Mouse (Mus musculus) lung, embryonic 15.5 days (tissue): Measurements from ENCODE around the gene Acrbp. TPM values are rescaled to one million over a fixed set of nuclear protein-coding genes. Genes with fewer than 3 reads are reported as not detected.

ENCODE experiments used
- ATAC-seq: fragments of 200-750 bp; cut with Nextera tagmentation; 2 replicates; pipeline ENCODE4 v1.8.0; 2017; ENCODE audit warnings: moderate number of reproducible peaks, borderline replicate concordance; ENCODE audit not compliant: low FRiP score, low TSS enrichment; ENCODE audit errors: extremely low read depth
- H3K27ac ChIP-seq: fragments of 300-500 bp; sonication (generic); 2 replicates; pipeline ENCODE4 v1.5.1; 2015; ENCODE audit warnings: moderate library complexity, mild to moderate bottlenecking, inconsistent platforms
- H3K27me3 ChIP-seq: fragments of 300-500 bp; sonication (generic); 2 replicates; pipeline ENCODE4 v1.6.1; 2015; ENCODE audit warnings: inconsistent platforms
- H3K36me3 ChIP-seq: fragments of 300-500 bp; sonication (generic); 2 replicates; pipeline ENCODE4 v1.6.1; 2015; ENCODE audit warnings: inconsistent platforms
- H3K4me1 ChIP-seq: fragments of 300-500 bp; sonication (generic); 2 replicates; pipeline ENCODE4 v1.6.1; 2015; ENCODE audit warnings: inconsistent platforms
- H3K4me2 ChIP-seq: fragments of 300-500 bp; sonication (generic); 2 replicates; pipeline ENCODE4 v1.6.1; 2015; ENCODE audit warnings: inconsistent platforms, mild to moderate bottlenecking, moderate library complexity
- H3K4me3 ChIP-seq: fragments of 300-500 bp; sonication (generic); 2 replicates; pipeline ENCODE4 v1.5.1; 2015; ENCODE audit warnings: mild to moderate bottlenecking, inconsistent platforms
- H3K9ac ChIP-seq: fragments of 300-500 bp; sonication (generic); 2 replicates; pipeline ENCODE4 v1.6.1; 2015; ENCODE audit warnings: inconsistent platforms
- H3K9me3 ChIP-seq: fragments of 300-500 bp; sonication (generic); 2 replicates; pipeline ENCODE4 v1.6.1; 2016; ENCODE audit warnings: inconsistent platforms
- WGBS: fragments of 180-500 bp; shearing (Covaris S2); methylation state at CpG from one replicate; pipeline ENCODE4 v1.1.7; 2015; 5-methylcytosine and 5-hydroxymethylcytosine counted together
- polyA plus RNA-seq: library from polyadenylated mRNA; unstranded; fragments of >200 nt; fragmentation: Nextera tagmentation; extraction: Ambion mirVana; gene quantifications from 2 replicates; pipeline ENCODE4 v1.2.1, GENCODE M21; 2015

Gene Acrbp
- polyA plus RNA-seq, 1 experiment from 2014 or later, result 12.9 TPM

DNA sequence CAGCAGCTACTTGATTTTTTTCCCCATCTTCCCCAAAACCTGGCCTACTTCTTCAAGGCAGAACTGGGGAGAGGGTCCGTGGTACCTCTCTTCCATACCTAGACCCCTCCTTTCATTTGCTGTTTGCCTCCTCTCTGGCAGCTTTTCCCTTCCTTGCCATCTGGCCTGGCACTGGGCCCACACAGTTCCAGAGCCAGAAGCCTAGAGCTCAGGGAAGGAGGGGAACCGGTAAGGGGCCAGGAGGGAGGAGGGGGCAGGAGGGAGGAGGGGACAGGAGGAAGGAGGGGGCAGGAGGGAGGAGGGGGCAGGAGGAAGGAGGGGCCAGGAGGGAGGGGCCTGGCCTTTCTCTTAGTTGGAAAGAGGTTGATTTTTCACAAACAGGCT lies 22.4 kb downstream of the Acrbp start:
- peak; percentile 58; the same call in 1 of the 2 replicates for ATAC-seq
- Histone ChIP-seq H3K36me3 (no peaks in the 10 kb centered on the region), H3K4me3 (no peak overlapping the region), H3K4me2 (no peak overlapping the region), H3K27ac (peak overlapping the region; percentile 34; the same call in 1 of the 2 replicates), H3K9ac (no peak overlapping the region), H3K4me1 (peaks cover 8% of the 10 kb centered on the region; the same call in 1 of the 2 replicates), H3K9me3 (no peaks in the 10 kb centered on the region), H3K27me3 (peaks cover 3% of the 10 kb centered on the region; the same call in 1 of the 2 replicates)
- WGBS, result 17% methylated on average over 2 of the region's 2 CpGs

DNA sequence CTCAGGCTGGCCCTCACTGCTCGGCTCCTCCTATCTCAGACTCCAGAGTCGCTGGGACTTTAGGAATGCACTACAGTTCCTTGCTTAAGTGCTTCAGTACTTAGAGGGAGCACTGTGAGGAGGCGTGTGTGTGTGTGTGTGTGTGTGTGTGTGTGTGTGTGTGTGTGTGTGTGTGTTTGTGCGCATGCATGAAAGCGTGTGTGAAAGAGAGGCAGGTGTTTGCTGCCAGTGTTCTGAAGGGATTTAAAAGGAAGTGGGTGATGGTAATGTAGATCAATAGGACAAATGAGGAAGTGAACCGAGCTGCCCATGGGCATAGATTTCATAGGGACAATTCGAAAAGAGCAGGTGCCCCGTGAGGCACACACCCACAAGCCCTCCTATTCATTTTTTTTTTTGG lies 24.3 kb downstream of the Acrbp start:
- no peak overlapping the region for H3K9ac ChIP-seq
- WGBS, result 69% methylated on average over 7 of the region's 8 CpGs
- H3K36me3 ChIP-seq, result no peaks in the 10 kb centered on the region
- no peaks in the 10 kb centered on the region for H3K9me3 ChIP-seq
- no peak overlapping the region for H3K4me2 ChIP-seq
- no peak for ATAC-seq
- peaks cover 8% of the 10 kb centered on the region; the same call in 1 of the 2 replicates for H3K4me1 ChIP-seq
- H3K4me3 ChIP-seq, result no peak overlapping the region
- no peak overlapping the region for H3K27ac ChIP-seq
- peaks cover 3% of the 10 kb centered on the region; the same call in 1 of the 2 replicates for H3K27me3 ChIP-seq

DNA sequence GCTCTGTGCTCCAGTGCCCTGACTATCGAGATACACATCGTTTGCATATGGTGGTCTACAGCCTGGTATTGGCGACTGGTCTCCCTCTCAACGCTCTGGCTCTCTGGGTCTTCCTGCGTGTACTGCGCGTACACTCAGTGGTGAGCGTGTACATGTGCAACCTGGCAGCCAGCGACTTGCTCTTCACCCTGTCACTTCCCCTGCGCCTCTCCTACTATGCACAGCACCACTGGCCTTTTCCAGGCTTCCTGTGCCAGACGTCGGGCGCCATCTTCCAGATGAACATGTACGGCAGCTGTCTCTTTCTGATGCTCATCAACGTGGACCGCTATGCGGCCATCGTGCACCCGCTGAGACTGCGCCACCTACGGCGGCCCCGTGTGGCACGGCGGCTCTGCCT lies 31.9 kb downstream of the Acrbp start:
- peaks cover 8% of the 10 kb centered on the region; the same call in 1 of the 2 replicates for H3K4me1 ChIP-seq
- H3K9me3 ChIP-seq, result no peaks in the 10 kb centered on the region
- no peak; the same call in 1 of the 2 replicates for ATAC-seq
- WGBS, result 23% methylated on average over 25 of the region's 25 CpGs
- no peaks in the 10 kb centered on the region for H3K36me3 ChIP-seq
- H3K27me3 ChIP-seq, result no peaks in the 10 kb centered on the region
- peak overlapping the region; percentile 66 for H3K4me2 ChIP-seq
- peak overlapping the region; percentile 37 for H3K9ac ChIP-seq
- peak overlapping the region; percentile 39; the same call in 1 of the 2 replicates for H3K27ac ChIP-seq
- peak overlapping the region; percentile 39 for H3K4me3 ChIP-seq

DNA sequence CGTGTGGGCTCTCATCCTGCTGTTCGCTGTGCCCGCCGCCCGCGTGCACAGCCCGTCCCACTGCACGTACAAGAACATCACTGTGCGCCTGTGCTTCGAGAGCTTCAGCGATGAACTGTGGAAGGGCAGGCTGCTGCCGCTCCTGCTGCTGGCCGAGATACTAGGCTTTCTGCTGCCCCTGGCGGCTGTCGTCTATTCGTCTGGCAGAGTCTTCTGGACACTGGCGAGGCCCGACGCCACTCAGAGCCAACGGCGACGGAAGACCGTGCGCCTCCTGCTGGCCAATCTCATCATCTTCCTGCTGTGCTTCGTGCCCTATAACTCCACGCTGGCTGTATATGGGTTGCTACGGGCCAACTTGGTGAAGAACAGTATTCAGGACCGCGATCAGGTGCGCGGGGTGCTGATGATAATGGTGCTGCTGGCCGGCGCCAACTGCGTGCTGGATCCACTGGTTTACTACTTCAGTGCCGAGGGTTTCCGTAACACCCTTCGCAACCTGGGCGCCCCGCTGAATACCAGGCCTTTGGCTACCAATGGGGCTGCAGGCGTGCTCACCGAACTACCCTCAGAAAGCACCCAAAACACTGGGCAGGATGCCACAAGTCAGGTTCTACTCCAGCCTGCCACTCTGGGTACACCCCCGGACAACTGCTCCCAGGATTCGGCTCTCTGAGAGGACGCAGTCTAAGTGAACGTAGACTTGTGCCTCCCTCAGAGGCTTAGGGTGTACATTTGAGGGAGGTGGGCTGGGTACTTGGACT lies 32.5 kb downstream of the Acrbp start:
- ATAC-seq, result peak; percentile 92
- Histone ChIP-seq H3K9me3 (no peaks in the 10 kb centered on the region), H3K4me2 (peak overlapping the region; percentile 66), H3K4me3 (peak overlapping the region; percentile 39), H3K36me3 (no peaks in the 10 kb centered on the region), H3K9ac (peak overlapping the region; percentile 37), H3K4me1 (peaks cover 8% of the 10 kb centered on the region; the same call in 1 of the 2 replicates), H3K27ac (peak overlapping the region; percentile 39; the same call in 1 of the 2 replicates), H3K27me3 (no peaks in the 10 kb centered on the region)
- 24% methylated on average over 45 of the region's 45 CpGs for WGBS

DNA sequence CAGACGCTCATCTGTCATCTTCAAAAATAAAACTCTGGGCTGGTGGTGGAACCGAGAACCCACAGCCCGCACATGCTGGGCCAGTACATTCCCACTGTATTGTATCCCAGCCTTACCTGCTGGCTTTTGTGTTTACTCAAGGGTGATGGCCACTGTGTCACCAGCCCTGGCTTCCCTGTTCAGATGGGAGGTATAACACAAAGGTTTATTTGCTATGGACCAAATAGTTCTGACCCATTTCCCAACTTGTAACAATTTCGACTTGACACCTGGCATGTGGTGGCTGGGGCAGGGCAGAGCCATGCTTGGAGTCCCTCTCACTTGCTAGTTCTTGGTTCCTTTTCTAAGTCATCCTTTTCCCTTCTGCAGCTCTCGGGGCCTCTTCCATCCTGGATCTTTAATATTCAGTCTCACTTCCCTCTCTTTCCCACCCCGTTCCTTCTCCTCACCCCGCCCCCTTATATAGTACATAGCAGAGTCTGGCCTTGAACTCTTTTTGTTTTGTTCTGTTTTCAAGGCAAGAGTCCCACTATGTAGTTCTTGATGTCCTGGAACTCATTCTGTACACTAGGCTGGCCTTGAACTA lies 33.4 kb downstream of the Acrbp start:
- Histone ChIP-seq H3K27me3 (no peaks in the 10 kb centered on the region), H3K9ac (no peak overlapping the region), H3K9me3 (no peaks in the 10 kb centered on the region), H3K36me3 (no peaks in the 10 kb centered on the region), H3K4me2 (no peak overlapping the region), H3K4me1 (peaks cover 12% of the 10 kb centered on the region; the same call in 1 of the 2 replicates), H3K4me3 (no peak overlapping the region), H3K27ac (no peak overlapping the region)
- no peak for ATAC-seq
- 81% methylated on average over 7 of the region's 7 CpGs for WGBS

DNA sequence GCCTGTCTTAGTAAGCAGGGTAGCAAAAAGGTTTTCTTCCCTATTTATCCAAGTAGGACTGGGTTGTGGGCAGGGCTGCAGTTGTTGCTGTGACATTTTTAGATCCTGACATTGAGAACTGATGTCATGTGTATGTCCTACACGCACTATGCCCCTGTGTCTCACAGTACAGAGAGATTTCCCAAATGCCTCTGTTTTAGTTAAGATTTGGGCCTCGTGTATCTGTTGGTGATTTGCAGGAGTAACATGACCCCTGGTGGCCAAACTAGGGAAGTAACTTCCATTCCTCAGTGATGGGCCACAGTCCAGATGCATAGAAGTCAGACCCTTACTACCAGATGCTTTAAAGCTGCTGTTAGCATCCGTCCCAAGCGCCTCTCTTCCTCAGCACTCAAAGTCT lies 34.9 kb downstream of the Acrbp start:
- no peak overlapping the region for H3K4me3 ChIP-seq
- H3K9me3 ChIP-seq, result no peaks in the 10 kb centered on the region
- WGBS, result 2% methylated on average over 4 of the region's 4 CpGs
- peaks cover 24% of the 10 kb centered on the region for H3K4me1 ChIP-seq
- H3K27ac ChIP-seq, result no peak overlapping the region
- peak overlapping the region; percentile 5; the same call in 1 of the 2 replicates for H3K9ac ChIP-seq
- H3K27me3 ChIP-seq, result no peaks in the 10 kb centered on the region
- H3K4me2 ChIP-seq, result no peak overlapping the region
- ATAC-seq, result no peak
- H3K36me3 ChIP-seq, result no peaks in the 10 kb centered on the region

DNA sequence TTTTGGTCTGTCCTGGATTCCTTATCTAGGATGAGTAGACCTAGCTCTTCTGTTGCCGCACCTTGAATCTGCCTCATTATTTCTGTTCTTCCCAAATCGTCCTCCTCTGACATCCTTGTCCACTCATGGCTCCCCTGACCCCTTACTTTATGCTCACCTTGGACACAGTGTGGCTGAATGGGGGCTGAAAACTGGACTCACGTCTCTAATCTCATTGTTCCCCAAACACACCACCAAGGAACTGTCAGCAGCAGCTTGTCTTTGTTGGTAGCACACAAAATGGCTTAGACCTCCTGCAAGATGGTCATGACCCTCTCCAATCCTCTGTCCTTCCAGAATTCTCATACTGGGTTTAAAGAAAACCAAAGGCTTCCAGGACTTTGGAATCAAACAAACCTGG lies 38.4 kb downstream of the Acrbp start:
- H3K4me3 ChIP-seq, result no peak overlapping the region
- no peak overlapping the region for H3K4me2 ChIP-seq
- ATAC-seq, result no peak
- WGBS, result 59% methylated on average over 3 of the region's 3 CpGs
- H3K9me3 ChIP-seq, result no peaks in the 10 kb centered on the region
- no peaks in the 10 kb centered on the region for H3K27me3 ChIP-seq
- H3K9ac ChIP-seq, result no peak overlapping the region
- H3K27ac ChIP-seq, result peak overlapping the region; percentile 97
- no peaks in the 10 kb centered on the region for H3K36me3 ChIP-seq
- peaks cover 40% of the 10 kb centered on the region for H3K4me1 ChIP-seq

DNA sequence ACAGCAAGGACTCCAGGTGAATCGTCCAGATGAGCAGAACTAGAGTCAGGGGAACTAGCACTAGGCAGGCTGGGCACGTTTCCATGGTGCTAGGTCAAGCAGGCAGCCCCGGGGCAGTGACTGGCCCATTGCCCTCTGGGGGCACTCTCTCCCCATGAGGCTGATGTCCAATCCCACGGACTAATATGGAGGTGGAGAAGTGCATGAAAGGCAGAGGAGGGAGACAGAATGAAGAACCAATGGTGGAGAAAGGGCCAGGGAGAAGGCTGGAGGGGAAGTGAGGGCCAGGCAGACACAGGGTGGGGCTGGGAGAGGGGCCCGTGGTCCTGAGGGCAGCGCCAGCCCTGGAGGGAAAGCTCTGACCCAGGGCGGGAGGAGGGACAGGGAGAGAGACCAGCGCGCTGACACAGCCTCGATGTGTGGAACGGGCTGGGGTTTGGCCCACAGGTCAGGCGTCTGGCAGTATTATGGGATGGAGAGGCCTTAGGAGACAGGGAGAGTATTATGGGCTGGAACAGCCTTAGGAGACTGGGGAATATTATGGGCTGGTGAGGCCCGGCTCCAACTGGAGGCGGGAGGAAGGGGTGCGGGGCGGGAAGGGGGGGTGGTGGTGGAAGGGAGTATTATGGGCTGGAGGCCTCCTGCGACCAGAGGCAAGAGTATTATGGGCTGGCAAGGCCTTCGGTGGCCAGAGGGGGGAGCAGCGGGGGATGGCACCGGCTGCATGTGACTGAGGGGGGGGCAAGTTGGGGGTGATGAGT lies 39.3 kb downstream of the Acrbp start:
- Histone ChIP-seq H3K4me3 (peak overlapping the region; percentile 27; the same call in 1 of the 2 replicates), H3K9ac (no peak overlapping the region; the same call in 1 of the 2 replicates), H3K4me1 (peaks cover 40% of the 10 kb centered on the region), H3K9me3 (no peaks in the 10 kb centered on the region), H3K36me3 (no peaks in the 10 kb centered on the region), H3K27me3 (no peaks in the 10 kb centered on the region), H3K27ac (peak overlapping the region; percentile 97), H3K4me2 (peak overlapping the region; percentile 63)
- peak; percentile 89 for ATAC-seq
- WGBS, result 1% methylated on average over 20 of the region's 20 CpGs

DNA sequence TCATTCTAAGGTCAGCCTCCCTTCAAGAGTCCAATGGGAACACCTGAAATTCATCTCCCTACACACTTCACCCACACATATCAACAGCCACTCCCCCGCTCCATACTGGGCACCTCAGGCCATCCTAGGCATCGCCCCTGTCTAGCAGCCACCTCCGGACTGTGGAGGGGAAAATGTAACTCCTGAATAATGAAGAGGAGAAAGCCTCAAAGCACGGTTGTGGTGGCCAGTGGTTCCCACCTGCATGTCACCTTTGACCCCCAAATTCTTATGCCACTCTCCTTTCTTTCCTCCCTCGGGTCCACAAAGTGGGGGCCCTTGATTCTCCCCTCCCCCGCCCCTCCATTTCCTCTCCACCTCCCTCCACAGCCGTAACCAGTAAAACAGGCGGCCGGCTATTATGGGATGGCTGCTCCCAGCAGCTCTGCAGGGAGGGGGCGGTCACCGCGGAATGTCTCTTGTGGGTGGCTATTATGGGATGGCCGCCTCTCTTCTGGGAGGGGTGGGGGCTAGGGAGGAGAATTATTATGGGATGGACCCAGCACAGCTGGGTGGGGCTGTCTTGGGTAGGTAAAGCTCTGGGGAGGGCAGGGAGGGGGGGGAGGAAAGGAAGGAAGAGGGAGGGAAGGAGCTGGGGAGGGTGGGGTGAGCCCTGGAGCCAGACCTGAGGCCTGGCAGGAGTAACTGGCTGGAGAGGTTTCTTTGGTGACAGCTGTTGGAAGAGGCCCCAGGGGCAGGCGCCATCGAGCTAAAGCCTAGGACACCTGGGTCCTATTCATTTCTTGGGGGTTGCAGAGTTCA lies 40.2 kb downstream of the Acrbp start:
- ATAC-seq, result peak; percentile 76
- Histone ChIP-seq H3K4me1 (peaks cover 36% of the 10 kb centered on the region), H3K9me3 (no peaks in the 10 kb centered on the region), H3K4me3 (peak overlapping the region; percentile 27), H3K9ac (peak overlapping the region; percentile 42), H3K27me3 (no peaks in the 10 kb centered on the region), H3K27ac (peak overlapping the region; percentile 97), H3K4me2 (peak overlapping the region; percentile 63), H3K36me3 (no peaks in the 10 kb centered on the region)
- 2% methylated on average over 15 of the region's 15 CpGs for WGBS

DNA sequence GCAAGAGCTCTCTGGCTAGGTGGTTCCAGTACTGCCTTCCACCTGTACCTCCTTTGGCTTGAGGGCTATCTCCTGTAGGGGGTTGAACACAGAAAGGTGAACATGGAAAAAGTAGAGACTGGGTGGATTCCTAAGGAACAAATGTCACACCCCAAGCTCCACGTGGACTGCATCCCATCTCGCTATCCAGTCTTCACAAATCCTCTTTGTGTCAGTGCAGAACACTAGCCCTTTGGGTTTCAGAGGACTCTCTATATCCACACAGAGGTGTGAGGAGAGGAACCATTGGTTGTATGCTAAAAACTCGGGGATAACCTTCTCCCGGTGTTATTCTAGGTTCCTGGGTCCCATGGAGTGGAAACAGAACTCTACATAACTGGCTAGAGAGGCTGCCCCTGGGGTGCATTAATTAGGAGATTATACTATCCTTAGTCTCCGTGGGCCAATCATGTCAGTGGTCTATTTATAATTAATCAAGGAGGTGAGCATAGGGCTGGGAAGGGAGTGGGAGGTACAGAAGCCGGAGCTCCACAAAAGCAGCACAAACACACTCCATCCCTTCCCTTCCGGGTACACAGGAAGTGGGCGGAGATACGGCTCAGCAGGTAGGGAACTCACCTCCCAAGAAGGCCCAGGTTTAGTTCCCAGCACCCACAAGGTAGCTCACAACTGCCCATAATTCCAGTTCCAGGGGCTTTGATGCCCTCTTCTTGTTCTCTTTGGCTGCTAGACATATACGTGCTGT lies 41.0 kb downstream of the Acrbp start:
- peak overlapping the region; percentile 30 for H3K9ac ChIP-seq
- peak overlapping the region; percentile 63 for H3K4me2 ChIP-seq
- no peaks in the 10 kb centered on the region for H3K27me3 ChIP-seq
- ATAC-seq, result no peak
- H3K9me3 ChIP-seq, result no peaks in the 10 kb centered on the region
- H3K4me3 ChIP-seq, result 0 out of 2 replicates have a peak overlapping the region, but pooled peaks have one; percentile 27
- WGBS, result 51% methylated on average over 10 of the region's 10 CpGs
- H3K4me1 ChIP-seq, result peaks cover 42% of the 10 kb centered on the region
- peak overlapping the region; percentile 97 for H3K27ac ChIP-seq
- no peaks in the 10 kb centered on the region for H3K36me3 ChIP-seq
